Mouse (Mus musculus) E14TG2a.4 (cell line): ENCODE data around the gene Zfc3h1.

ENCODE experiments used
- H3K27me3 ChIP-seq: 2 replicates; pipeline ENCODE4 v1.6.1; 2014; ENCODE audit warnings: low read length, control low read depth; ENCODE audit not compliant: insufficient read depth
- H3K36me3 ChIP-seq: 2 replicates; pipeline ENCODE4 v1.6.1; 2014; ENCODE audit warnings: low read length, control low read depth; ENCODE audit not compliant: insufficient read depth
- H3K4me1 ChIP-seq: replicated peaks from 2 replicates; pipeline ENCODE4 v1.6.1; 2014; ENCODE audit warnings: low read depth, low read length, control low read depth
- H3K4me3 ChIP-seq: replicated peaks from 2 replicates; pipeline ENCODE4 v1.5.1; 2014; ENCODE audit warnings: mild to moderate bottlenecking, low read length
- H3K9me3 ChIP-seq: 2 replicates; pipeline ENCODE4 v1.6.1; 2014; ENCODE audit warnings: low read length, control low read depth
- CTCF ChIP-seq: conservative IDR thresholded peaks from 2 replicates; pipeline ENCODE4 v1.5.1; 2014; ENCODE audit warnings: low read length
- NANOG ChIP-seq: IDR thresholded peaks from 2 replicates; pipeline ENCODE4 v1.6.1; 2014; ENCODE audit warnings: borderline replicate concordance, low read length, mixed read lengths
- POU5F1 ChIP-seq: IDR thresholded peaks from 2 replicates; pipeline ENCODE4 v1.6.1; 2014; ENCODE audit warnings: low read length, borderline replicate concordance

The Zfc3h1 gene

GRCm38 (mm10) chr10:115384221-115385017 lies at the start of gene Zfc3h1, which contains the start of gene Thap2:
Zfc3h1 (plus strand) TSS chr10:115384959.
Thap2 (minus strand) TSS chr10:115384443.
- Histone ChIP-seq H3K36me3 (peaks cover 26% of the 10 kb centered on the region), H3K27me3 (no peaks in the 10 kb centered on the region), H3K9me3 (no peaks in the 10 kb centered on the region), H3K4me1 (peaks cover 59% of the 10 kb centered on the region), H3K4me3 (peak within 1 kb of the TSS; percentile 95)
- no peak for TF ChIP-seq NANOG
- TF ChIP-seq CTCF, result 0 out of 2 replicates have a peak, but pooled peaks have one; percentile 8

DNA sequence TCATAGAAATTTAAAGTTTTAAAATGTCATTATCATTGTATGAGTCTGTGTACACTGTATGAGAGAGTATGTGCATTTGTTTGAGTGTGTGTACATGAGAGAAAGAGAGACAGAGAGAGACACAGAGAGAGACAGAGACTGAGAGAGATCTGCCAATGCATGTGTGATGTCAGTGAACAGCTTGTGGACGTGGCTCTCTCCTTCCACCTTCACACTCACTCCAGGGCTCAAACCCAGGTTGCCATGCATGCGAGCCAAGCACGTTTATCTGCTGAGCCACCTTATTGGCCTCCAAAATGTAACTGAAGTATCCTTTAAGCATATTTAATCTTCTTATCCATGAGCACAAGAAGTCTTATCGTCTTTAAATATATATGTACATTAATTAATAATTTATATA lies 47.9 kb upstream of the Zfc3h1 start:
- TF ChIP-seq POU5F1 (no peak), NANOG (no peak), CTCF (no peak)
- H3K27me3 ChIP-seq, result no peaks in the 10 kb centered on the region

GRCm38 (mm10) chr10:115339820-115340328 lies 44.9 kb upstream of the Zfc3h1 start:
- H3K27me3 ChIP-seq, result no peaks in the 10 kb centered on the region
- no peak overlapping the region for H3K4me3 ChIP-seq
- peaks cover 11% of the 10 kb centered on the region for H3K4me1 ChIP-seq
- H3K9me3 ChIP-seq, result no peaks in the 10 kb centered on the region
- TF ChIP-seq NANOG (no peak), CTCF (no peak), POU5F1 (no peak)
- H3K36me3 ChIP-seq, result peaks cover 47% of the 10 kb centered on the region

More for the DNA sequence above, 47.9 kb upstream of the Zfc3h1 start:
- Histone ChIP-seq H3K36me3 (peaks cover 33% of the 10 kb centered on the region), H3K4me1 (no peaks in the 10 kb centered on the region), H3K4me3 (no peak overlapping the region), H3K9me3 (no peaks in the 10 kb centered on the region)

GRCm38 (mm10) chr10:115342771-115343425 lies 41.9 kb upstream of the Zfc3h1 start:
- no peaks in the 10 kb centered on the region for H3K27me3 ChIP-seq
- H3K36me3 ChIP-seq, result peaks cover 57% of the 10 kb centered on the region
- H3K4me1 ChIP-seq, result peaks cover 11% of the 10 kb centered on the region
- TF ChIP-seq CTCF, result no peak
- no peak for TF ChIP-seq NANOG
- TF ChIP-seq POU5F1, result no peak
- H3K9me3 ChIP-seq, result no peaks in the 10 kb centered on the region
- H3K4me3 ChIP-seq, result no peak overlapping the region

- H3K4me3 ChIP-seq, result no peak overlapping the region
- H3K9me3 ChIP-seq, result no peaks in the 10 kb centered on the region
- peaks cover 42% of the 10 kb centered on the region for H3K4me1 ChIP-seq
- no peak for TF ChIP-seq NANOG
- TF ChIP-seq CTCF, result no peak
- no peak for TF ChIP-seq POU5F1
- peaks cover 29% of the 10 kb centered on the region for H3K36me3 ChIP-seq
- H3K27me3 ChIP-seq, result no peaks in the 10 kb centered on the region
Observed at GRCm38 (mm10) chr10:115346444-115346843, 38.3 kb upstream of the Zfc3h1 start.

DNA sequence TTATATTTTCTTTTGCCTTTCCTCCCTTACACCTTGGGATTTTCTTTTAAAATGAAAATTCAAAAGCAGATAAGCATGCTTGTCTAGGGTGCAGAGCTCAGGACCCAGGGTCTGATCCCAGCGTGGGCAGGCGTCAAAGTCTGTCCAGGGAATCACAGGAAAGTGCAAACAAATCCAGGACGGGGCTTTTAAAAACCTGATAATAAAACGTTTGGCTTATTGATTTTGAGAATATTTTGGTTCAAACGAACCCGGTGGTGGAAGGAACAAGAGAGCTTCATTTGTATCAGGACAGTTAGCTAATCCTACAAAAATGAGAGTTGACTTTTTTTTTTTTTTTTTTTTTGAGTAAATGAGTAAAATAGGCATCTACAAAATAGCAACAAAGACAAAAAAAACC lies 36.6 kb upstream of the Zfc3h1 start:
- Histone ChIP-seq H3K27me3 (no peaks in the 10 kb centered on the region), H3K36me3 (peaks cover 15% of the 10 kb centered on the region), H3K9me3 (no peaks in the 10 kb centered on the region), H3K4me1 (peaks cover 47% of the 10 kb centered on the region), H3K4me3 (no peak overlapping the region)
- no peak for TF ChIP-seq POU5F1
- no peak for TF ChIP-seq NANOG
- no peak for TF ChIP-seq CTCF

DNA sequence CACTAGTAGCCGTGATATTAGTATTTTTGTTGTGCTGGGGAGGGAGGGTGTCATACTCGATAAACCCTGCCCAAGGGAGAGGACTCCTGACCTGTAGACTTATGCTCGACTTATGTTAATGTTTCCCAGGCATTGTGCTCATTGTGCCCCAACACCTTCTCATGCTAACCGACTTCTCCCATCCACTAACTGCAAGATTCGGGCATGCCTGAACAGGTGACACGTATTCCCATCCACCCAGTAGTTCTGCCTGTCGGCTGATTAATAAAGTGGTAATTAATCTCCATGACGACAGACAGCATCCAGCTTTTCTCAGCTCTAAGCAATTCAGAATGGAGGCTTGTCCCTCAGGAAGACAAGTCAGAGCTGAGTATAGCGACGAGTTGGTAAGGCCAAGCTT lies 35.7 kb upstream of the Zfc3h1 start:
- Histone ChIP-seq H3K4me3 (no peak overlapping the region), H3K4me1 (peaks cover 46% of the 10 kb centered on the region), H3K36me3 (peaks cover 10% of the 10 kb centered on the region), H3K9me3 (no peaks in the 10 kb centered on the region), H3K27me3 (no peaks in the 10 kb centered on the region)
- TF ChIP-seq POU5F1 (no peak), CTCF (no peak), NANOG (no peak)

GRCm38 (mm10) chr10:115349509-115349908 lies 35.2 kb upstream of the Zfc3h1 start:
- no peak overlapping the region for H3K4me3 ChIP-seq
- peaks cover 10% of the 10 kb centered on the region for H3K36me3 ChIP-seq
- no peak for TF ChIP-seq CTCF
- no peak for TF ChIP-seq POU5F1
- no peak for TF ChIP-seq NANOG
- H3K9me3 ChIP-seq, result no peaks in the 10 kb centered on the region
- H3K4me1 ChIP-seq, result peaks cover 48% of the 10 kb centered on the region
- no peaks in the 10 kb centered on the region for H3K27me3 ChIP-seq
